Mouse (Mus musculus) cerebellum, adult 11 months (tissue): ENCODE data around the gene Tsen2.

Experiments
- DNase-seq: peaks from one replicate; pipeline ENCODE4 v3.0.0; 2022

Gene Tsen2

DNA sequence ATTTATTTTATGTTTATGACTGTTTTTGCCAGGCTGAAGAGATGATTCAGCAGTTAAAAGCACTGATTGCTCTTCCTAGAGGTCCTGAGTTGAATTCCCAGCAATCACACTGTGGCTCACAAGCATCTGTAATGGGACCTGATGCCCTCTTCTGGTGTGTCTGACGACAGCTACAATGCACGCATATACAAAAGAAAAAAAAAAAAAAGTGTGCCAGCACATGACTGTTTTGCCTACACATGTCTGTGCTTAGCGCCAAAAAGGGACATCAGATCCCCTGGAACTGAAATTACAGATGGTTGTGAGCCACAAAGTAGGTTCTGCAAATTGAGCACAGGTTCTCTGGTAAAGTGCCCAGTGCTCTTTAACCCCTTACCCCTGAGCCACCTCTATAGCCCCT is 2.1 kb upstream of the Tsen2 start:
- no peak for DNase-seq

DNA sequence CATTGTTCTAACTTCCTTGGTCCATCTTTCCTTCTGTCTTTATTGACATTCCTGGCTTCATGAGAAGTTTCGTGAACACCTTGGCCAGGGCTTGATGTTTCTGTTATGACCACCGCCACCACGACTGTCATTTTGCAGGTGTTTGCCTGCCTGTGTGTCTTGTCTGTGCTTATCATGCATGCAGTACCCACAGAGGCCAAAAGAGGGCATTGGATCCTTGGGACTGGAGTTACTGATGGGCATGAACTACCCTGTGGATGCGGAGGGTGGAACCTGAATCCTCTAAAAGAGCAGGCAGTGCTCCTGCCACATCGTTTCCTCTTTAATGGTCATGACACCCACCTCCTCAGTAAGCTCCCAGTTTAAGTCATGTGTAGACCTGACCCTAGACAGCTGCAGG is 1.8 kb downstream of the Tsen2 start:
- no peak for DNase-seq

- DNase-seq: no peak
Measured at GRCm38 (mm10) chr6:115555485-115555884, 11.0 kb downstream of the Tsen2 start.

DNA sequence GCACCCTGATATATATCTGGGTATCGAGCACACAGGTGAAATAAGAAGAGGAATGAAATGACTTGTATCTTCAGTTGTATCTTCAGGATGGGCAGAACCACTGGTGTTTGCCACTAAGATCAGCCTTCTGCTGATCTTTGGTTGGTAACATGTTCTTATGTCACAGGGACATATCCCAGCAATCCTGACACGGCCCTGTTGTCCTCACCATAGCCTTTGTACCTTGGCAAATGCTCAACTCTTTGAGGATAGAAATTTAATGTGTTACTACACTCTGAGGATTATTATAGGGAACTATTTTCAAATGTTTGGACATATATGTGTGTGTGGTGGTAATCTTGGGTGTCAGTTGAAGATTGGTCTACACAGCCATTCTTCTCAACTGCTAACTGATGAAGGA is 13.7 kb downstream of the Tsen2 start:
- DNase-seq: no peak

DNA sequence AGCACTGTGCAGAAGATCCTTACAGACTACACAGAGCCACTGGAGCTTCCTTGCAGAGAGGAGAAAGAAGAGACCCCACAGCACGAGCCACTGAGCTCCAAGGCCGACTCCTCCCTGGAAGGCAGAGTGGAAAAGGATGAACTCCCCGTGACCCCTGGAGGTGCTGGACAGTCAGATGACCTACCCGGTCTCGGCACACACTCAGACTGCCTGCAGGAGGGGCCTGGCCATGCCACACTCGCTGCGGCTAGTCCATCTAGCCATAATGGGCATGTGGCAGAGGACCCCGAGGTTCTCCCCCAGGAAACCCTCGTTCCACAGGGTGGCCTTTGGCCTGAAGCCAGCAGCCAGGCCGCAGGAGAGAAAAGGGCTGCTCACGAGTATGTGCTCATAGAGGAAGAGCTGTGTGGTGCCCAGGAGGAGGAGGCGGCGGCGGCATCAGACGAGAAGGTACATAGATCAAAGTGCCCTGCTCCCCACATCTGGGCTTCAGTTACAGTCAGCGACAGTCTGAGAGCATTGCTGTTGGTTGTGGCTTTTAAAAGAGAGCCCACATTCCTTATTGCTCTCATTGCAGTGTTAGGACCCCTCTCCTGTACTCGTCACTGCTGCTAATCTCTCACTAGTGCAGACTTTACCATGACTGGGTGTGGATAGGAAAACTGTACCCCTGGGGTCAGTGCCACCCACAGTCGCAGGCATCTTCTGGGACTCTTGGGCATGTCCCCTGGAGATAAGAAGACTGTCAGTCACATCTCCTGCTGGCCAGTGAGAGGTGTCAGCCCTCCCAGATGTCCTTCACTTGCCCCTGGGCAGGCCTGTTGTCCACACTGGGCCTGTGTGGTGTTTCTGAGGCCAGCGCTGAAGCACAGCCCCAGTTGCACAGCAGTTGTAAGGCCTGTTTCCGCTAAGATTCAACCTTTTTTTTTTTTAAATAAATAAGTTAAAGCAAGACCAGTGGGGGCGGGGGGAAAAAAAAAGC is 15.5 kb downstream of the Tsen2 start:
- no peak for DNase-seq

DNA sequence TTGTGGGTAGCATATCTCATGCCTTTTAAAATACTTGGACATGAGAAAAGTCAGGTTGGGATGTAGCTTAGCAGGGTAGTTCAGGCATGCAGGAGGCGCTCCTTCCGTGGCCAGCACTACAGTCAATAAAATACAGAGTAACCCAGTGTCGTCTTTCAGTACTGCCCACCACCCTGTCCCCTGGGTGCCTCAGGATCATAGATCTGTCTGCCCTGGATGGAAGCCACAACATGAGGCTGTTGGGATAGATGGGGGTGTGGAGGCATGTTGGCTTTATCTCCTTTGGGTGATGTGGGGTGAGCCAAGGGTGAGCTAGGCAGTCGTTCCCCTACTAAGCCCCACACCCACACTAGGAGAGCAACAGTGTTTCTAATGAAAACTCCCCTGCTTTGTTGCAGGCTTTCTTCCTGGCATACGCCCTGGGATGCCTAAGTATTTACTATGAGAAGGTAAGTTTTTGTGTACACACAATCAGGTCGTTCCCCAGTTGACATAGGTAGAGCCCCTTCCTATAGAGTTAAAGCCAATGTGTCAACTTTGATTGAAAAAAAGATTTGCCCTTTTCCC is 21.1 kb downstream of the Tsen2 start:
- DNase-seq: no peak

GRCm38 (mm10) chr6:115574171-115574570 is 29.7 kb downstream of the Tsen2 start:
- DNase-seq: no peak

- DNase-seq: no peak
Measured at GRCm38 (mm10) chr6:115577407-115577806, 32.9 kb downstream of the Tsen2 start.

- no peak for DNase-seq
Measured at GRCm38 (mm10) chr6:115577941-115578340, 33.5 kb downstream of the Tsen2 start.

GRCm38 (mm10) chr6:115580810-115581209 is 36.3 kb downstream of the Tsen2 start:
- no peak for DNase-seq

GRCm38 (mm10) chr6:115582328-115583115 is 38.1 kb downstream of the Tsen2 start:
- no peak for DNase-seq

GRCm38 (mm10) chr6:115583430-115584125 is 39.1 kb downstream of the Tsen2 start:
- DNase-seq: no peak

DNA sequence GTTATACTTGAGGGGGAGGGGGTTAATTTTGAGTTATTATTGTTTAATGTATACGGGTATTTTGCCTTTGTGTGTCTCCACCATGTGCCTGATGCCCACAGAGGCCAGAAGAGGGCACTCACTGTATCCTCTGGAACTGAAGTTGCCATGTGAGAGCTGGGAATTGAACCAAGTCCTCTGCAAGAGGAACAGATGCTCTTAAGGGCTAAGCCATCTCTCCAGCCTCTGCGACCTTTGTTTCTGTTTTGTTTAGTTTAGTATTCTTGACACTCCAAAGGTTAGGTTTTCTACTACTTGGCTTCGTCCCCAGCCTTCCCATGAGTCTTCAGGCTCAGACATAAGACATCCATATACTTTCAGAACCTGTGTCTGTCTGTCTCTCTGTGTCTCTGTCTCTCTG is 39.7 kb downstream of the Tsen2 start:
- DNase-seq: no peak

DNA sequence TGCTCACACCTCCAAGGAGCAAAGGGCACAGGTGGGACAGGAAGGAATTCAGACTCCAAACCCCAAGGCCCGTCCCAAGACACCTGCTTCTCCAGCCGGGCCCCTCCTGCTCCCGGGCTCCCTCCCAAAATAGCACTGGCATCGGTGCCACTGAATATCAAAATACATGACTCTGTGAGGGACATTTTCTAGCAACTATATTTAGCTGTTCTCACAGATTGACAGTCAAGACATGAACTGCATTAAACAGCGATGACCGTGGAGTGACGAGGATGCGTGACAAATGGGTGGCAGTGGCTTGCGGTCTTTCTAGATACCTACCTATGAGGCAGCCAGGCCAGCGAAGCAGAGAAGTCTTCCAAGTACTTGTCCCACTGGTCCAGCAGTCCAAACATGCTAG is 41.9 kb downstream of the Tsen2 start:
- no peak for DNase-seq

DNA sequence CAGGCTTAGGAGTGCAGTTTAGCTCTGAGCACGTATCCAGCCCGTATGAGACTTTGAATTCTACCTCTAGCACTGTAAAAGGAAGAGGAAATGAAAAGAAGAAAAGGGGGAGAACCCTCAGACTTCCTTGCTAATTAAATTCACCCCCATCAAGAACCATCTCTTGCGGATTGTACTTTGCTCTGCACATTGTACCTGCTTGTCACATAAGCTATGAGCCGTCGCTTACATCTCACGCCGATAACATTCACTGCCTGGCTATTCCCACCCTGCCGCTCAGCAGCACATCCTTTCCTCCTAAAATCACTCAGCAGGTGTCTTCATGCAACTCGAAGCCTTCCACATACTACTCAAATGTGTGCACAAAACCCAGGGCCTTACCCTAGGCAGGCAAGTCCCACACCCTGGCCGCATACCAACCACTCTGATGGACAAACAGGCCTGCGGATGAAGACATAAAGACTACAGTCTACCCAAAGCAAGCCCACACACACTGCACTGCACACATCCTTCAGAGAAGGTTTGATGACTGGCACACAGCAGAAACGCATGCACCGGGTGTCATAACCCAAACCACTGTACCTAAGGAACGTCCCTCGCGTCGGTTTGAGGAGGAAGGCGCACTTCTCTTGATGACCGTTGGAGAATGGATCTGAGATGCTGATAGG is 47.4 kb downstream of the Tsen2 start:
- DNase-seq: no peak

- no peak for DNase-seq
Measured at GRCm38 (mm10) chr6:115592458-115592857, 48.0 kb downstream of the Tsen2 start, which contains the start of gene Mkrn2os. Mkrn2os (minus strand) TSS chr6:115592576.

GRCm38 (mm10) chr6:115593252-115593651 is 48.8 kb downstream of the Tsen2 start:
- DNase-seq: no peak

GRCm38 (mm10) chr6:115594463-115594862 is 50.0 kb downstream of the Tsen2 start:
- no peak for DNase-seq

- DNase-seq: no peak
Measured at GRCm38 (mm10) chr6:115595667-115596066, 51.2 kb downstream of the Tsen2 start.

DNA sequence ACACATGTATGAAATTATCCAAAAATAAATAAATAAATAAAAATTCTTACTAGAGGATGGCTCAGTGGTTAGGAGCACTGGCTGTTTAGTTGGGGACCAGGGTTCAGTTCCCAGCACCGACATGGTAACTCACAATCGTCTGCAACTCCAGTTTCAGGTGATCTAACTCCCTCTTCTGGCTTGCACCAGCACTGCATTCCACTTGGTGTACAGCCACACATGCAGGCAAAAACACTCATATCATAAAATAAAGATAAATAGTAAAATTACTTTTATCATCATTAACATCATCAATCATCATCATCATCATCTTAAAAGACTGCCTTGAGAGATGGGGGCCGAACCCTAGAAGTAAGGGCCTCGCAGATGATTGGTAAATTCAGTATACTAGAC is 56.9 kb downstream of the Tsen2 start:
- DNase-seq: no peak

- DNase-seq: peak; percentile 80
Measured at GRCm38 (mm10) chr6:115601715-115602523, 57.5 kb downstream of the Tsen2 start, which contains the start of gene Mkrn2. Mkrn2 (plus strand) TSS chr6:115601902.
